Mouse (Mus musculus): ENCODE results near the gene Lgals7. TPM values are rescaled to one million over a fixed set of nuclear protein-coding genes. Genes with fewer than 3 reads are reported as not detected.

Gene Lgals7
- total RNA-seq (2021), result 1 to 10 TPM in 1 of 2 experiments, under 1 TPM in 1; 0.73 to 1.4 TPM

- intact Hi-C loops (cut with DNase I), result no loop called here
- DNase-seq, result no peak
Measured at GRCm38 (mm10) chr7:28863540-28863939, at the start of gene Lgals7. Gene Lgals7, plus strand, starts transcription at chr7:28863853.

- DNase-seq, result no peak
- intact Hi-C loops (cut with DNase I), result loop anchor here (5.0 kb wide), 1 partner anchor 148 kb away; the partner anchor contains the start of gene Actn4
Measured at GRCm38 (mm10) chr7:28814306-28815034, 49.2 kb upstream of the Lgals7 start.

GRCm38 (mm10) chr7:28815230-28815629 is 48.4 kb upstream of the Lgals7 start:
- intact Hi-C loops (cut with DNase I), result no loop called here
- DNase-seq, result no peak

GRCm38 (mm10) chr7:28816201-28816600 is 47.5 kb upstream of the Lgals7 start:
- intact Hi-C loops (cut with DNase I), result no loop called here
- peak in 1 of 2 experiments; percentile 31 for DNase-seq

GRCm38 (mm10) chr7:28816920-28817319 is 46.7 kb upstream of the Lgals7 start:
- intact Hi-C loops (cut with DNase I), result no loop called here
- no peak for DNase-seq

- DNase-seq, result no peak
- intact Hi-C loops (cut with DNase I), result no loop called here
Measured at GRCm38 (mm10) chr7:28817524-28817923, 46.1 kb upstream of the Lgals7 start.

GRCm38 (mm10) chr7:28817957-28818356 is 45.7 kb upstream of the Lgals7 start:
- no peak for DNase-seq
- intact Hi-C loops (cut with DNase I), result no loop called here

GRCm38 (mm10) chr7:28818436-28818835 is 45.2 kb upstream of the Lgals7 start:
- DNase-seq, result no peak
- intact Hi-C loops (cut with DNase I), result no loop called here

GRCm38 (mm10) chr7:28818861-28819452 is 44.7 kb upstream of the Lgals7 start:
- intact Hi-C loops (cut with DNase I), result no loop called here
- DNase-seq, result no peak

GRCm38 (mm10) chr7:28819571-28819970 is 44.1 kb upstream of the Lgals7 start:
- no peak for DNase-seq
- intact Hi-C loops (cut with DNase I), result no loop called here

GRCm38 (mm10) chr7:28820358-28821260 is 43.0 kb upstream of the Lgals7 start:
- DNase-seq, result peak; percentile 56 to 59
- intact Hi-C loops (cut with DNase I), result loop anchor here (1.0 kb wide), 1 partner anchor 7 kb away; no protein-coding TSS in a partner anchor

GRCm38 (mm10) chr7:28821261-28821831 is 42.3 kb upstream of the Lgals7 start:
- DNase-seq, result peak; percentile 74
- intact Hi-C loops (cut with DNase I), result loop anchor here (1.0 kb wide), 1 partner anchor 8 kb away; no protein-coding TSS in a partner anchor

- DNase-seq, result no peak
- intact Hi-C loops (cut with DNase I), result loop anchor here (2.0 kb wide), 1 partner anchor 26 kb away; no protein-coding TSS in a partner anchor
Measured at GRCm38 (mm10) chr7:28822556-28822955, 41.1 kb upstream of the Lgals7 start.

GRCm38 (mm10) chr7:28822993-28823903 is 40.4 kb upstream of the Lgals7 start:
- DNase-seq, result no peak

GRCm38 (mm10) chr7:28823932-28824331 is 39.7 kb upstream of the Lgals7 start:
- DNase-seq, result no peak
- intact Hi-C loops (cut with DNase I), result loop anchor here (2.0 kb wide), 2 partner anchors 15 to 27 kb away; partner anchors contain the start of gene Hnrnpl

More at GRCm38 (mm10) chr7:28822993-28823903, 40.4 kb upstream of the Lgals7 start:
- intact Hi-C loops (cut with DNase I), result loop anchor here (2.0 kb wide), 1 partner anchor 26 kb away; no protein-coding TSS in a partner anchor

- peak; percentile 91 for DNase-seq
- intact Hi-C loops (cut with DNase I), result loop anchor here (2.0 kb wide), 1 partner anchor 16 kb away; the partner anchor contains the start of gene Hnrnpl
Measured at GRCm38 (mm10) chr7:28824941-28825685, 38.5 kb upstream of the Lgals7 start, which contains the start of gene Ech1. Gene Ech1, plus strand, starts transcription at chr7:28825217.

GRCm38 (mm10) chr7:28825686-28826401 is 37.8 kb upstream of the Lgals7 start:
- intact Hi-C loops (cut with DNase I), result loop anchor here (2.0 kb wide), 2 partner anchors 17 kb away; partner anchors contain the start of gene Hnrnpl
- peak in 1 of 2 experiments; percentile 62 for DNase-seq

- DNase-seq, result no peak
- intact Hi-C loops (cut with DNase I), result loop anchor here (2.0 kb wide), 1 partner anchor 16 kb away; no protein-coding TSS in a partner anchor
Measured at GRCm38 (mm10) chr7:28826402-28826772, 37.3 kb upstream of the Lgals7 start.

All from heart, postnatal 36 days (tissue).